Mouse (Mus musculus) Patski (cell line): Measurements from ENCODE around the gene Kif19a. TPM values are rescaled to one million over a fixed set of nuclear protein-coding genes. Genes with fewer than 3 reads are reported as not detected.

ENCODE experiments used
- ATAC-seq: fragments of 100-300 bp; one replicate; pipeline ENCODE4 v1.8.0; 2021
- CTCF ChIA-PET: fragments of 350-600 bp; sonication (Branson Sonifier 250); formaldehyde crosslinking; loops from one replicate; lab custom pipeline; 2022; ENCODE audit warnings: inconsistent platforms; lab: Charles Lee
- POLR2A ChIA-PET: fragments of 350-600 bp; sonication (Branson Sonifier 250); formaldehyde crosslinking; loops from one replicate; lab custom pipeline; 2022; ENCODE audit warnings: antibody characterized with exemption, inconsistent platforms; lab: Charles Lee
- DNase-seq: peaks from one replicate; pipeline ENCODE4 v3.0.0-alpha.2; 2011; ENCODE audit warnings: low read depth, low spot score
- H3K27me3 ChIP-seq: fragments of 371-371 bp; one replicate; pipeline ENCODE4 v1.5.1; 2021
- CTCF ChIP-seq: fragments of 100-300 bp; IDR thresholded peaks from one replicate; pipeline ENCODE4 v1.5.1; 2021
- in situ Hi-C: fragments of 300-500 bp; cut with MboI; formaldehyde crosslinking; loops from 3 replicates; pipeline ENCODE4 v1.11.1; 2018; ENCODE audit warnings: low pct_unique_long_range_greater_than_20kb, mixed read lengths
- polyA plus RNA-seq: library from polyadenylated mRNA; unstranded; gene quantifications from one replicate; pipeline ENCODE4 v1.2.3, GENCODE M21; 2021

Gene Kif19a
- polyA plus RNA-seq, 1 experiment from 2014 or later: 0.49 TPM

- ATAC-seq (no peak), DNase-seq (no peak)
- in situ Hi-C loops: loop anchor here (5.0 kb wide), 2 partner anchors 35 to 60 kb away; partner anchors contain the start of gene Gprc5c
- TF ChIP-seq CTCF: no peak
- ChIA-PET POLR2A (interaction anchor here (1.0 to 4.2 kb wide), 3 partner anchors 13 to 34 kb away, joined by 3 to 64 read pairs (median 3); partner anchors contain the start of gene Gprc5c), CTCF (interaction anchor here (1.3 kb wide), 1 partner anchor 61 kb away, joined by 3 read pairs; no protein-coding TSS in a partner anchor)
- H3K27me3 ChIP-seq: no peaks in the 10 kb centered on the region
These were observed 51.7 kb downstream of the Kif19a start for GRCm38 (mm10) chr11:114816934-114817333.

- ChIA-PET POLR2A (interaction anchor here (0.7 to 4.2 kb wide), 9 partner anchors 10 to 60 kb away, joined by 3 to 64 read pairs (median 4); partner anchors contain the start of gene Gprc5c), CTCF (interaction anchor here (0.9 to 1.3 kb wide), 4 partner anchors 8 to 60 kb away, joined by 3 to 5 read pairs (median 3); no protein-coding TSS in a partner anchor)
- TF ChIP-seq CTCF: no peak
- ATAC-seq (peak; percentile 78), DNase-seq (peak; percentile 82)
- H3K27me3 ChIP-seq: no peaks in the 10 kb centered on the region
- in situ Hi-C loops: loop anchor here (5.0 kb wide), 2 partner anchors 34 to 59 kb away; partner anchors contain the start of gene Gprc5c
These were observed 53.0 kb downstream of the Kif19a start for GRCm38 (mm10) chr11:114818185-114818584.

- no peak for TF ChIP-seq CTCF
- ChIA-PET CTCF (interaction anchor here (0.9 to 2.1 kb wide), 8 partner anchors 8 to 59 kb away, joined by 3 to 8 read pairs (median 3); no protein-coding TSS in a partner anchor), POLR2A (interaction anchor here (0.7 to 4.2 kb wide), 14 partner anchors 9 to 61 kb away, joined by 3 to 64 read pairs (median 4); partner anchors contain the start of gene Gprc5c)
- in situ Hi-C loops: loop anchor here (5.0 kb wide), 2 partner anchors 33 to 58 kb away; partner anchors contain the start of gene Gprc5c
- DNase-seq: no peak
- ATAC-seq: no peak
- no peaks in the 10 kb centered on the region for H3K27me3 ChIP-seq
These were observed 53.9 kb downstream of the Kif19a start for GRCm38 (mm10) chr11:114819110-114819509.

- no peak for DNase-seq
- in situ Hi-C loops: no loop called here
- TF ChIP-seq CTCF: no peak
- no peaks in the 10 kb centered on the region for H3K27me3 ChIP-seq
- ChIA-PET POLR2A (interaction anchor here (0.8 to 4.2 kb wide), 6 partner anchors 8 to 62 kb away, joined by 3 to 64 read pairs (median 4); partner anchors contain the start of gene Gprc5c), CTCF (interaction anchor here (0.9 to 2.1 kb wide), 2 partner anchors 9 to 30 kb away, joined by 3 to 8 read pairs; no protein-coding TSS in a partner anchor)
- ATAC-seq: no peak
These were observed 55.3 kb downstream of the Kif19a start for GRCm38 (mm10) chr11:114820444-114820843.

GRCm38 (mm10) chr11:114821325-114821724 lies 56.1 kb downstream of the Kif19a start:
- POLR2A ChIA-PET: interaction anchor here (1.4 to 3.8 kb wide), 2 partner anchors 7 to 61 kb away, joined by 3 to 35 read pairs; no protein-coding TSS in a partner anchor
- no peak for ATAC-seq
- CTCF ChIA-PET: interaction anchor here (0.8 to 2.1 kb wide), 3 partner anchors 8 to 29 kb away, joined by 3 to 8 read pairs (median 3); no protein-coding TSS in a partner anchor
- DNase-seq: no peak
- no peak for TF ChIP-seq CTCF
- in situ Hi-C loops: no loop called here
- H3K27me3 ChIP-seq: no peaks in the 10 kb centered on the region

- in situ Hi-C loops: no loop called here
- no peaks in the 10 kb centered on the region for H3K27me3 ChIP-seq
- POLR2A ChIA-PET: interaction anchor here (0.6 to 1.6 kb wide), 3 partner anchors 9 to 29 kb away, joined by 3 to 9 read pairs (median 5); partner anchors contain the start of gene Gprc5c
- TF ChIP-seq CTCF: no peak
- CTCF ChIA-PET: no interaction called here
- DNase-seq (no peak), ATAC-seq (no peak)
These were observed 57.5 kb downstream of the Kif19a start for GRCm38 (mm10) chr11:114822727-114823126.

GRCm38 (mm10) chr11:114823199-114823725 lies 58.1 kb downstream of the Kif19a start:
- ATAC-seq (no peak), DNase-seq (no peak)
- ChIA-PET POLR2A (interaction anchor here (1.1 to 1.6 kb wide), 2 partner anchors 26 to 28 kb away, joined by 3 to 9 read pairs; partner anchors contain the start of gene Gprc5c), CTCF (no interaction called here)
- in situ Hi-C loops: no loop called here
- H3K27me3 ChIP-seq: no peaks in the 10 kb centered on the region
- no peak for TF ChIP-seq CTCF

GRCm38 (mm10) chr11:114826686-114827085 lies 61.5 kb downstream of the Kif19a start:
- ChIA-PET POLR2A (interaction anchor here (1.0 to 4.5 kb wide), 4 partner anchors 7 to 26 kb away, joined by 3 to 35 read pairs (median 3); no protein-coding TSS in a partner anchor), CTCF (interaction anchor here (1.2 kb wide), 2 partner anchors 8 to 41 kb away, joined by 5 read pairs; no protein-coding TSS in a partner anchor)
- in situ Hi-C loops: no loop called here
- no peaks in the 10 kb centered on the region for H3K27me3 ChIP-seq
- DNase-seq: no peak
- TF ChIP-seq CTCF: no peak
- peak; percentile 27 for ATAC-seq

GRCm38 (mm10) chr11:114829499-114830432 lies 64.6 kb downstream of the Kif19a start:
- CTCF ChIA-PET: interaction anchor here (0.8 to 1.6 kb wide), 4 partner anchors 10 to 20 kb away, joined by 3 to 8 read pairs (median 3); no protein-coding TSS in a partner anchor
- in situ Hi-C loops: no loop called here
- TF ChIP-seq CTCF: no peak
- ATAC-seq: peak; percentile 76
- no peak for DNase-seq
- no peaks in the 10 kb centered on the region for H3K27me3 ChIP-seq
- POLR2A ChIA-PET: interaction anchor here (0.7 to 4.5 kb wide), 7 partner anchors 10 to 35 kb away, joined by 3 to 35 read pairs (median 3); partner anchors contain the start of gene Gprc5c
